Mouse (Mus musculus) granulocyte monocyte progenitor cell, adult 5-6 weeks (primary cell): ENCODE results near the gene Hdgfl3. TPM values are rescaled to one million over a fixed set of nuclear protein-coding genes. Genes with fewer than 3 reads are reported as not detected.

Experiments
- ATAC-seq: replicated peaks from 2 replicates; pipeline ENCODE4 v1.8.0; 2016; ENCODE audit warnings: mild to moderate bottlenecking, moderate TSS enrichment, inconsistent platforms; ENCODE audit not compliant: poor library complexity, severe bottlenecking
- total RNA-seq, 2 experiments: library from RNA; stranded (forward) in 1 of 2; stranded (reverse) in 1 of 2; fragments of 200-712, 200-1000 nt in 1 of 2; fragments of >200 nt in 1 of 2; fragmentation: Nextera tagmentation in 1 of 2; gene quantifications; 2 replicates each; pipeline ENCODE4 v1.2.3; 2014 to 2017

Hdgfl3 gene
- total RNA-seq, 2 experiments from 2014 or later: 0.67 TPM; not detected in 1

GRCm38 (mm10) chr7:81834847-81835246 is 99.4 kb downstream of the Hdgfl3 start:
- peak; percentile 44; the same call in 1 of the 2 replicates for ATAC-seq

Other genes with a start within 250 kb of the Hdgfl3 start
- gene Homer2, start 226.9 kb downstream of the Hdgfl3 start, total RNA-seq (2014; fragmentation: Nextera tagmentation): 0.11 and 0.39 TPM in 2 replicates
- gene Homer2, start 226.9 kb downstream of the Hdgfl3 start, total RNA-seq (2017): 1.5 and 5.2 TPM in 2 replicates
- 63.3 and 65.3 TPM in 2 replicates for gene Ramac, start 171.5 kb downstream of the Hdgfl3 start, total RNA-seq (2014; fragmentation: Nextera tagmentation)
- gene Ramac, start 171.5 kb downstream of the Hdgfl3 start, total RNA-seq (2017): 88.6 and 89.8 TPM in 2 replicates
- 20.0 and 28.1 TPM in 2 replicates for gene 3110040N11Rik, start 145.0 kb downstream of the Hdgfl3 start, total RNA-seq (2014; fragmentation: Nextera tagmentation)
- gene 3110040N11Rik, start 145.0 kb downstream of the Hdgfl3 start, total RNA-seq (2017): 69.5 and 80.4 TPM in 2 replicates
- 37.4 and 79.2 TPM in 2 replicates for gene Btbd1, start 105.0 kb downstream of the Hdgfl3 start, total RNA-seq (2014; fragmentation: Nextera tagmentation)
- gene Btbd1, start 105.0 kb downstream of the Hdgfl3 start, total RNA-seq (2017): 87.9 and 103 TPM in 2 replicates
- not detected in 2 replicates for gene Gm10160, start 78.7 kb downstream of the Hdgfl3 start, total RNA-seq (2014; fragmentation: Nextera tagmentation)
- gene Gm10160, start 78.7 kb downstream of the Hdgfl3 start, total RNA-seq (2017): not detected in 2 replicates
- gene Tm6sf1, start 75.5 kb downstream of the Hdgfl3 start, total RNA-seq (2014; fragmentation: Nextera tagmentation): 177 and 196 TPM in 2 replicates
- 132 and 194 TPM in 2 replicates for gene Tm6sf1, start 75.5 kb downstream of the Hdgfl3 start, total RNA-seq (2017)
- gene Bnc1, start 57.8 kb upstream of the Hdgfl3 start, total RNA-seq (2014; fragmentation: Nextera tagmentation): not detected in 2 replicates
- not detected in 2 replicates for gene Bnc1, start 57.8 kb upstream of the Hdgfl3 start, total RNA-seq (2017)
- not detected in 2 replicates for gene Sh3gl3, start 239.4 kb upstream of the Hdgfl3 start, total RNA-seq (2014; fragmentation: Nextera tagmentation)
- not detected in 2 replicates for gene Sh3gl3, start 239.4 kb upstream of the Hdgfl3 start, total RNA-seq (2017)